Mouse (Mus musculus): ENCODE results near the gene Hoga1.

DNA sequence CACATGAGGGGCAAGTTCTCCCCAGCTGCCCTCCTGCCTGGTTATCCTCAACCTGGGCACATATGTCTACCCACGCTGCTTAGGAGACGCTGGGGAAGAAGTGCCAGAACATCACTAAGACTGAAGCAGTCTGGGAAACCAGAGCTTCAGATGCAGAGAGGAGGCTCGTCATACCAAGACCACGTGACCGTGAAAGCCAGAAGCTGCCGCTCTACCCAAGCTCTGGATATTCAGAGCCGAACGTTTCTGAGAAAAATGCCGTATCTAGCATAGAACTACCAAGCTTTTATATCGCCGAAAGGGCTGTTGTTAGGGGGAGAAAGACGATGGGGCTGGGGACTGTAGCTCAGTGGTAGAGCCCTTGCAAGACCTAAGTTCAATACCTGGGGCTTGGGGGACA lies 7.1 kb upstream of the Hoga1 start:
- no peak for TF ChIP-seq CTCF (conservative IDR thresholded peaks at IDR 0.05; ENCODE audit: insufficient read depth, insufficient read length, low read depth, low read length)
- no peak for TF ChIP-seq POLR2A (IDR thresholded peaks at IDR 0.05; ENCODE audit: low read depth, low read length)

Measured in kidney, adult 2 months (tissue).